Mouse (Mus musculus): ENCODE measurements around the gene Msh5. TPM values are rescaled to one million over a fixed set of nuclear protein-coding genes. Genes with fewer than 3 reads are reported as not detected.
A peak's percentile ranks its signal among the peaks of the same experiment; 100 is the strongest.

Msh5 gene
- polyA plus RNA-seq, 1 experiment = 0.90 TPM

DNA sequence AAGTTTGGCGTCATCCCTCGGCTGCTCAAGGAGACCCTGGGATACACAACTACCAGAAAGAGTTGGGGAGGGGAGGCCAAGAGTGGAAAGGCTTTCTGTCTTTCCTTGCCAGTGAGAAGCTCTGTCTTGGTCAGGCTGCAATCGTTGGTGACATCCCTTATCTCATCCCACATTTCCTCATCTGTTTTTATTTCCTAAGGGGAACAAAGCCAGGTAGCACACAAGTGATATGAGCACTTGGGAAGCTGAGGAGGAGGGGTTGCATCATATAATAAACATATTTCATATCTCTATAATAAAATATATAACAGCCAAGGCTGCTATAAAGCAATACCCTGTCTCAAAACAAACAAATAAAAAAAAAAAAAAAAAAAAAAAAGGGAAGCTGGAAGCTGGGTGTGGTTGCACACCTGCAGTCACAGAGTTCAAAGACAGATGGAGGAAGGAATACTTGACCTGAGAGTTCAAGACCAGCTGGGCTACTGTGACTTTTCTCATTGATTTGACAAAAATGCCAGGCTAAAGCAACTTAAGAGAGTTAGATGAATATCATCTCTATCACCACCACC is 37.5 kb upstream of the Msh5 start:
- Histone ChIP-seq H3K27me3 (ENCODE audit: control insufficient read depth) (no peaks in the 10 kb centered on the region), H3K4me3 (replicated peaks) (no peak overlapping the region), H3K4me1 (ENCODE audit: control insufficient read depth) (peaks cover 42% of the 10 kb centered on the region), H3K9me3 (ENCODE audit: control insufficient read depth, low read length) (no peaks in the 10 kb centered on the region), H3K36me3 (ENCODE audit: control insufficient read depth) (no peaks in the 10 kb centered on the region)
- TF ChIP-seq GATA1 (IDR thresholded peaks at IDR 0.05; ENCODE audit: low read length) (no peak), TAL1 (IDR thresholded peaks at IDR 0.05; ENCODE audit: low read length) (no peak)

DNA sequence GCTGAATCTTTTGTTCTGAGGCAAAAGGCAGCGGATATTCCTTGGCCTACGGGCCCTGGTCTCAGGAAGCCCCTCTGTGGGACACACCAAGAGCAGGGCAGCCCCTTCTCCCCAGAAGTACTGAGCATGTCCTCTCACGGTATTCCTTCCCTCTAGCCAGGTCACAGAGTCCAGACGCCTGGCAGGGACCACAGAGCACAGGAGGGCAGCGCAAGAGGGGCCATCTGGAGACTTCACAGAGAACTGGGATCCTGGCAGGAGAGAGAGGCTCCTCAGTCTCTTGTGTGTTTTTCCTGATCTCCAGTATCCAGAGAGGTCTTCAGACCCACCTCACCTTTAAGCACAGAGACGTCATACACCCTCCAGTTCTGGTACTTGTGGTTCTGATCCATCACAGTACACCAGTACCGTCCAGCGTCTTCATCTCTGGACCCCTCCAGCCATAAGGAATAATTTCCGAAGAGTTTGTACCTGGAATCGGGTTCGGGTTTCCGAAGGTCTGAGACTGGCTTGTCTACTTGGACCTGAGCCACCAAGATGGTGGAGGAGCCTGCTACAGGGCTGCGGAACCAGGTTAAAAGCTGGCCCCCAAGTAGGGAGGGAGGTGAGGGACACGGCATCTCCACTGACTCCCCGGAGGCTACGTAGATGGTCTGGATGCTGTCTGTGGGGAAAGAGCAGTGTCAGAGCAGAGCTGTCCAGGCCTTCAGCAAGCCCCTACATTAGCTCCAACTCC is 36.5 kb upstream of the Msh5 start:
- Histone ChIP-seq H3K4me3 (replicated peaks) (no peak overlapping the region), H3K9me3 (ENCODE audit: control insufficient read depth, low read length) (no peaks in the 10 kb centered on the region), H3K4me1 (ENCODE audit: control insufficient read depth) (peaks cover 47% of the 10 kb centered on the region), H3K27me3 (ENCODE audit: control insufficient read depth) (peaks cover 5% of the 10 kb centered on the region), H3K36me3 (ENCODE audit: control insufficient read depth) (no peaks in the 10 kb centered on the region)
- no peak for TF ChIP-seq GATA1 (IDR thresholded peaks at IDR 0.05; ENCODE audit: low read length)
- no peak for TF ChIP-seq TAL1 (IDR thresholded peaks at IDR 0.05; ENCODE audit: low read length)

DNA sequence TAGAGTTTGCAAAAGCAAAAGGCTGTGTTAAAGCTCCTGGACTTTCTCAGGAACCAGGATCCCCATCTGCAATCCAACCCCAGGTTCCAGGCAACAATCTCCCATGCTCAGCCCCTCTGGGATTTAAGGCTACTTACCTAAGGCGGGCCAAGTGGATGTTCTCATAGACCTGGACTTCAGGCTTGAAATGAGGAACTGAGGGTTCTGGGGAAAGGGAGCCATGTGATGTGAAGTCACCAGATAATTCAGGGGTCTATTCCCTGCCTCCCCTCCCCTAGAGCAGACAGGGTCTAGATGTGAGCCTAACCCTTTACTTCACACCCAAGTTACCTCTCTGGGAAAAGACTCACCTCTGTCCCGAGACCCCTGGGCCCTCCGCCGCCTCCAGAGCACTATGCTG is 34.2 kb upstream of the Msh5 start:
- H3K4me1 ChIP-seq (ENCODE audit: control insufficient read depth) = peaks cover 59% of the 10 kb centered on the region

DNA sequence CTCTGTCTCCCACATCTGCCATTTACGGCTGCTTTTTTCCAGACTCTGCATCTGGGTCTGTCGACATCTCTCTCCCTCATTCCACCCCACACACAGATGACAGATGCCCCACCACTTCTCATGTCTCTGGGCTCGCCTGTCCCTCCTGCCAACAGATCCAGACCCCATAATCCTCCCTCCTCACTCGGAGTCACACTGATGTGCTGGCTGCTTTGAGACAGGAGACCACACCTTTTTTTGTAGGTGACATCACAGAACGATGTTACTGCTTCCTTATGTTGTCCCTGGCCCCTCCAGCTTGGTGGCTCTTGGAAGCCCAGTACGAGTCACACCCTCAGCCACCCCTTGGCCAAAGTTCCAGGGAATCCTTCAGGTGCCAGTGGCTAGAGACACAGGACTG is 33.7 kb upstream of the Msh5 start:
- TF ChIP-seq GATA1 (IDR thresholded peaks at IDR 0.05; ENCODE audit: low read length) = no peak
- no peak for TF ChIP-seq TAL1 (IDR thresholded peaks at IDR 0.05; ENCODE audit: low read length)
- Histone ChIP-seq H3K36me3 (ENCODE audit: control insufficient read depth) (no peaks in the 10 kb centered on the region), H3K4me3 (replicated peaks) (peak overlapping the region; percentile 59), H3K9me3 (ENCODE audit: control insufficient read depth, low read length) (peaks cover 2% of the 10 kb centered on the region), H3K4me1 (ENCODE audit: control insufficient read depth) (peaks cover 54% of the 10 kb centered on the region), H3K27me3 (ENCODE audit: control insufficient read depth) (peaks cover 27% of the 10 kb centered on the region)

More for the DNA sequence above, 34.2 kb upstream of the Msh5 start:
- H3K27me3 ChIP-seq (ENCODE audit: control insufficient read depth) = peaks cover 24% of the 10 kb centered on the region
- H3K36me3 ChIP-seq (ENCODE audit: control insufficient read depth) = no peaks in the 10 kb centered on the region
- no peaks in the 10 kb centered on the region for H3K9me3 ChIP-seq (ENCODE audit: control insufficient read depth, low read length)
- no peak overlapping the region for H3K4me3 ChIP-seq (replicated peaks)
- TF ChIP-seq TAL1 (IDR thresholded peaks at IDR 0.05; ENCODE audit: low read length) (no peak), GATA1 (IDR thresholded peaks at IDR 0.05; ENCODE audit: low read length) (no peak)

DNA sequence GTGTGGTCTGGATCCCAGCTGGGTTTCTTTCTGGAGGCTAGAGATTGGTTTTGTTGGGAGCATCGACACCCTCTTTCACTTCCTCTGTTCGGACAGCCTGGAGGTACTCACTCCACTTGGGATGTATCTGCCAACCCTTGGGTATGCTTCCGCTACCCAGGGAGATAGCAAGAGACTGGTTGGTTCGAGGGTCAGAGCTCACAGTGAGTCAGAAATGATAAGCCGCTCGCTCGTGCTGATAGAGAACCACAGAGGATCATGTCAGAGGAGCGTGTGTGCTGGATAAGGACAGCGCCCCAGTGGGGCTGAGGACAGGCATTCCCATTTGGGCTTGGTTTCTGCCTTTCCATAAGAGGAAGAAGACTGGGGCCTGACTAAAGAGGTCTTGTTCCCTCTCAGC is 33.2 kb upstream of the Msh5 start:
- peaks cover 50% of the 10 kb centered on the region for H3K4me1 ChIP-seq (ENCODE audit: control insufficient read depth)
- peak overlapping the region; percentile 59 for H3K4me3 ChIP-seq (replicated peaks)
- peaks cover 30% of the 10 kb centered on the region for H3K27me3 ChIP-seq (ENCODE audit: control insufficient read depth)
- no peaks in the 10 kb centered on the region for H3K36me3 ChIP-seq (ENCODE audit: control insufficient read depth)
- peaks cover 2% of the 10 kb centered on the region for H3K9me3 ChIP-seq (ENCODE audit: control insufficient read depth, low read length)
- peak; percentile 67 for TF ChIP-seq GATA1 (IDR thresholded peaks at IDR 0.05; ENCODE audit: low read length)
- no peak for TF ChIP-seq TAL1 (IDR thresholded peaks at IDR 0.05; ENCODE audit: low read length)

DNA sequence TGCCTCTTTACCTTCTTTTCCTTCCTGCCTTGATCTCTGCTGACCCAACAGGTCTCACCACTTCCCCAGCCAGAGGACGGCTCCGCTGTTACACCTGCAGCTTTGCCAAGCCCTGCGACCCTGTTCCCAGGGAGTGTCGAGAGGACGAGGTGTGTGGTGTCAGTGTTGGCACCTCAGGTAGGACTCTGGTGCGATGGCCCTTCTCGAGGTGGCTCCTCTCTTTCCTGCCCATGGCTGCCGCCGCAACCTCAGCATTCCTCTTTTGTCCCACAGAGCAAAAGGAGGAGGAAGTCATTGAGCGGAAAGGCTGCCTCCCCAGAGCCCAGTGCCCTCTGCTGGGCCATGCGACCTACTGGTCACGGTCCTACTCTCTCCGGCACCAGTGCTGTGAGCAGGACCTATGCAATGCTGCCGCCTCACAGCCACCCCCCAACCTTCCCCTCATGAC is 31.3 kb upstream of the Msh5 start, which contains the start of gene Ly6g6d:
TSS of gene Ly6g6d (minus strand) at position 280 of the 448 bp plus-strand sequence.
- Histone ChIP-seq H3K4me3 (replicated peaks) (no peak within 1 kb of the TSS), H3K27me3 (ENCODE audit: control insufficient read depth) (peaks cover 35% of the 10 kb centered on the region), H3K36me3 (ENCODE audit: control insufficient read depth) (no peaks in the 10 kb centered on the region), H3K9me3 (ENCODE audit: control insufficient read depth, low read length) (peaks cover 2% of the 10 kb centered on the region), H3K4me1 (ENCODE audit: control insufficient read depth) (peaks cover 47% of the 10 kb centered on the region)
- TF ChIP-seq GATA1 (IDR thresholded peaks at IDR 0.05; ENCODE audit: low read length) (no peak), TAL1 (IDR thresholded peaks at IDR 0.05; ENCODE audit: low read length) (no peak)

DNA sequence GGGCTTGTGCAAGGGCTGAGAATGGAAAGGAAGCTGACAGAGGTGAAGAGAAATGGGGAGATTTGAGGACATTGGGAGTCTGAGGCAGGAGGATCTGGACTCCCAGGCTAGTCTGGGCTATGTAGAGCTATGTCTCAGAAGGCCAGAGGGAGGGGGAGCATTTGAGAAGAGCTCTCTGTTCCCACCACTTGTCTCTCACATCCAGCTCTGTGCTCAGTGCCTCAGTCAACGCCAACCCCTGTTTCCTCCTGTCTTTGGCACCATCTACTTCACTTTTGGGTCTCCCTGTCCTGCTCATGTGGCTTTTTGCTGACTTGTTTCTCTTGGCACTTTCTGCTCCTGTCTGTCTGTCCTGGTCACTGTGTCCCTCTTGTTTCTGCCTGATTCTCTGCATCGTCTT is 30.7 kb upstream of the Msh5 start:
- no peaks in the 10 kb centered on the region for H3K36me3 ChIP-seq (ENCODE audit: control insufficient read depth)
- H3K4me1 ChIP-seq (ENCODE audit: control insufficient read depth) = peaks cover 47% of the 10 kb centered on the region
- peaks cover 2% of the 10 kb centered on the region for H3K9me3 ChIP-seq (ENCODE audit: control insufficient read depth, low read length)
- peaks cover 35% of the 10 kb centered on the region for H3K27me3 ChIP-seq (ENCODE audit: control insufficient read depth)
- no peak for TF ChIP-seq TAL1 (IDR thresholded peaks at IDR 0.05; ENCODE audit: low read length)
- TF ChIP-seq GATA1 (IDR thresholded peaks at IDR 0.05; ENCODE audit: low read length) = no peak
- no peak overlapping the region for H3K4me3 ChIP-seq (replicated peaks)

DNA sequence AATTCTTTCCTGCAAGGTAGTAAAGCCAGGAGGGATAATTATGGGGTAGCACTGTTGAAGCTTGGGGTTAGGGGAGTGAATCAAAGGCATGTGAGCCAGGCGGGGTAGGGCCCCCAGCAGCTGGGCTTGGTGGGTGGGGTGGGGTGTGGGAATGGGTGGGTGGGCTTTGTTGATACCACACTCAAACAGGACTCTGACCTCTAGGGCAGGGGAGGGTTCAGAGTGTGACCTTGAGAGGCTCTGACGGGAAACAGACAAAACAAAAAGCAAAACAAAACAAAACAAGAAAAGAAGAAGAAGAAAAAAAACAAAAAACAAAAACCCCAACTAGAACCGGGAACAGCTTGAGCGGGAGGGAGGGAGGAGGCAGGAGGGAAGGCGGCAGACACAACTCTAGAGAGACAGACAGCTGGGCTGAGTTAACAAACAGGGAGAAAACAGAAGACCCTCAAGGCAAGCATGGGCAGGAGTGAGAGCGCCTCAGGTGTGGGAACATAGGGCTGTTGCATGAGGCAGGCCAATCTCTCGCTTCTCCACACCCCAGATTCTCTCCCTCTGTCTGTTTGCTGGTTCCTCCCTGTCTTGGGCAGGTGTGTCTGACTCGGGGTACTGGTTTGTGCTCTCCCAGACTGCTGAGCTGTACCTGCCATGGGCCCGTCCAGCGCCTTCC is 30.1 kb upstream of the Msh5 start, which contains the start of gene Ly6g6e:
TSS of gene Ly6g6e (plus strand) at position 396 of the 670 bp plus-strand sequence.
- H3K9me3 ChIP-seq (ENCODE audit: control insufficient read depth, low read length) = peaks cover 2% of the 10 kb centered on the region
- no peak within 1 kb of the TSS for H3K4me3 ChIP-seq (replicated peaks)
- H3K36me3 ChIP-seq (ENCODE audit: control insufficient read depth) = no peaks in the 10 kb centered on the region
- H3K27me3 ChIP-seq (ENCODE audit: control insufficient read depth) = peaks cover 40% of the 10 kb centered on the region
- H3K4me1 ChIP-seq (ENCODE audit: control insufficient read depth) = peaks cover 47% of the 10 kb centered on the region
- TF ChIP-seq TAL1 (IDR thresholded peaks at IDR 0.05; ENCODE audit: low read length) = no peak
- no peak for TF ChIP-seq GATA1 (IDR thresholded peaks at IDR 0.05; ENCODE audit: low read length)

DNA sequence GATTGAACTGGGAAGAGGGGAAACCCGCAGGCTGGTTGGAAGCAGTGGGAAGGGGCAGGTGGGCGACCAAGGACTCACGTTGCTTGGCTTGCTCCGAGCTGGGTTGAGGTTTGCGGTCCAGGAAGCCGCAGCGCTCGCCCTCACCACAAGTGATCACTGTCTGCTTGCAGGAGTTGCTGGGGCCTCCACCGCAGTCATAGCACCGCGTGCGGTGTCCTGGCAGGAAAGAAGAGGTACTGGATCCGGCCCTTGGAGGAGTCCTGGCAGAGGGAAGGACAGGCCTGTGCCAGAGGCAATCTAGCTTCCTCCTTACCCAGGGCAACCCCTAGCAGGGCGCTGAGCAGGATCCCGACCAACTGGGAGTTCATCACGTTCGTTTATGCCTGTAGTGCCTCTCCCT is 27.6 kb upstream of the Msh5 start:
- Histone ChIP-seq H3K4me1 (ENCODE audit: control insufficient read depth) (peaks cover 30% of the 10 kb centered on the region), H3K27me3 (ENCODE audit: control insufficient read depth) (peaks cover 56% of the 10 kb centered on the region), H3K36me3 (ENCODE audit: control insufficient read depth) (no peaks in the 10 kb centered on the region), H3K9me3 (ENCODE audit: control insufficient read depth, low read length) (peaks cover 2% of the 10 kb centered on the region), H3K4me3 (replicated peaks) (no peak overlapping the region)
- TF ChIP-seq TAL1 (IDR thresholded peaks at IDR 0.05; ENCODE audit: low read length) (no peak), GATA1 (IDR thresholded peaks at IDR 0.05; ENCODE audit: low read length) (no peak)

Measured in erythroblast, embryonic 14.5 days (primary cell).